Mouse (Mus musculus) kidney, adult 2 months (tissue): Measurements from ENCODE around the gene Kcnh1.

Experiments
- CTCF ChIP-seq: fragments of 200-500 bp; conservative IDR thresholded peaks from 2 replicates; pipeline ENCODE4 v1.5.1; 2011; ENCODE audit warnings: low read depth, mild to moderate bottlenecking, control low read depth, low read length, moderate library complexity, mixed read lengths; ENCODE audit not compliant: insufficient read depth, insufficient read length
- POLR2A ChIP-seq: fragments of 200-500 bp; IDR thresholded peaks from one replicate; pipeline ENCODE4 v1.6.1; 2011; ENCODE audit warnings: low read depth, low read length, control low read depth

DNA sequence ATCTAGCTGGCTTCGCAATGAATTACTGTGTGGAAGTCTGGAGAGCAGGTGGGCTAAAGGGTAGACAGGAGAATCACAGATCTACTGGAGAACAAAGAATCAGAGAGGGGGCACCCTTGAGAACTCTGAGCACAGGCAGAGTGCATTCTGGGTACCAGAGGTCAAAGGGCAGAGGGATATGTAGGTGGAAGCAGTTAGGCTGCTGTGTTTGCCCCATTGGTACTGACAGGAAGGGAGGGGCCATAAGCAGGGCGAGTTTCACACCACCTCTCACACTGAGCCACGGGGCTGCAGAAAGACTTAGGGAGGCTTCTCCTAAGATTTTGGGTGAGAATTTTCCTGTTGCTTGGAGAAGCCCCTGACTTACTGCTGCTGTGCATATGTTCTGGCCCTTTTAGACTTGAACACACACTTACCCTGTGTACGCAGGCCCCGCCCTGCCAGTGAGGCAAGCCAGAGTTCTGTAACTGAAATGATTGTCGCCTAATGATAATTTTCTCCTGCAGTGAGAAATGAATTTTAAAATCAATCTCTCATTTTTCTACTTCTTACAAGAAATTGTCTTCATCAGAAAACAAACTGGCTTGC lies 121.4 kb downstream of the Kcnh1 start:
- no peak for TF ChIP-seq POLR2A
- TF ChIP-seq CTCF = no peak
